Mouse (Mus musculus): ENCODE measurements around the gene Duxbl1.
"Not testable (repeated sequence)": the region's sequence is repeated elsewhere in the genome, so short reads cannot be mapped to it uniquely, and the experiment has no call there.

Gene Duxbl1

GRCm38 (mm10) chr14:25978371-25979241, at the start of gene Duxbl1:
TSS of gene Duxbl1 (plus strand) at chr14:25978577.
- not testable (repeated sequence) for DNase-seq (ENCODE audit: low spot score in 2 of 2)

- DNase-seq (ENCODE audit: low spot score in 2 of 2): not testable (repeated sequence)
These were observed 41.3 kb upstream of the Duxbl1 start for GRCm38 (mm10) chr14:25936867-25937630.

DNA sequence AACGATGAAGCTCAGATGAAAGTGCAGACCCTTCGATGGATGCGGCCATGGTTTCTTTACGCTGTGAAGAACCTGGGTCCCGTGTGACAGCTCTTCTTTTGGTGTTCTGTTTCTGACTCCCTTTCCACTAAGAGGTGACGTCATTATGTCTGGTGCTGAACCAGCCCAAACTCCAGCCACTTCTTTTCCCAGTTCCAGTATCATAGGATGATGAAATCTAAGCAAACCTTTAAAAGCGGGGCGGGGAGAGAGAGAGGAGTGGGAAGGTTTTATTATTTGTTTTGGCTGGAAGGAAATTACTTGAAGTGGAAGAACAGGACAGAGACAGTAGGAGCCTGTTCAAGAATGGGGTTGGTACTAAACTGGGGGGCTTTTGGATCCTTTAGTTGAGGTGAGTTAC, 40.4 kb upstream of the Duxbl1 start, which contains the start of gene Cphx1:
Gene Cphx1 (plus strand): TSS at position 301 of the 400 bp plus-strand sequence.
- DNase-seq (ENCODE audit: low spot score in 2 of 2): not testable (repeated sequence)

DNA sequence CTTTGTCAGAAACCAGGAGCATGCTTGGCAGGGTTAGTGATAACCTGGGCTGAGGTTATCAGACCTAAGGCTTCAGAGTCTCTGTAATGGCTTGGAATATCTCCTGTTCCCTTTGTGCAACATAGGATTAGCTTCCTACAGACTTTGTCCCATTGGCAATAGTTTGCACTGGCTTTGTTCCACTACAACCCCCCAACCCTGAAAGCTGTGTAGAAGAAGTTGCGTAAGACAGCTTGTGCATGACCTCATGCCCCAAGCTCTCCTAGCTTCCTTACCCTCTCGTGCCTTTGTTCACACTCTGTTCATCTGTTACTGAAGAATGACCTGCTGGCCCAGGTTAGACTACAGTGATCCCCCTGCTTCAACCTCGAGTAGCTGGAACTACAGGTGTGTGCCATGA, 20.5 kb upstream of the Duxbl1 start:
- DNase-seq (ENCODE audit: low spot score in 2 of 2): not testable (repeated sequence)

GRCm38 (mm10) chr14:25979242-25979941, 1.0 kb downstream of the Duxbl1 start:
- DNase-seq (ENCODE audit: low spot score in 2 of 2): not testable (repeated sequence)

- DNase-seq (ENCODE audit: low spot score in 2 of 2): not testable (repeated sequence)
These were observed 3.5 kb downstream of the Duxbl1 start for GRCm38 (mm10) chr14:25981880-25982279.

DNA sequence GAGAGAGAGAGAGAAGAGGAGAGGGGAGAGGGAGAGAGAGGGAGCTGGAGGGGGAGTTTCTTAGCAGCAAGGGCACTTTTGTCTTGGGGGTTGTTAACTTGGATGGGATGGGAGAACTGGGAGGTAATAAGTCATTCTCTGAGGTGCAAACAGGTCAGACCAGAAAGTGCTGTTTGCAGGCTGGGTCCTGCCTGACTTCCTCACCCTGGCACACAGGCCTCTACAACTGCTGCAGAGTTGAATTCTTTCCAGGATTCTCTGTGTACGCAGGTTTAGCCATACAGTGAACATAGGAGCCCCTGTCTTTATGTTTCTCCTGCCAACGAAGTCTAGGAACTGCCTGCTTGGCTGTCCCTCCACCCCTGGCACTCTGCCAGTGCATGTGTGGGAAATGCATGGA, 29.1 kb downstream of the Duxbl1 start:
- not testable (repeated sequence) for DNase-seq (ENCODE audit: low spot score in 2 of 2)

- DNase-seq (ENCODE audit: low spot score in 2 of 2): not testable (repeated sequence)
These were observed 38.0 kb downstream of the Duxbl1 start for GRCm38 (mm10) chr14:26016414-26016813.

GRCm38 (mm10) chr14:26021555-26021954, 43.2 kb downstream of the Duxbl1 start:
- DNase-seq (ENCODE audit: low spot score in 2 of 2): not testable (repeated sequence)

DNA sequence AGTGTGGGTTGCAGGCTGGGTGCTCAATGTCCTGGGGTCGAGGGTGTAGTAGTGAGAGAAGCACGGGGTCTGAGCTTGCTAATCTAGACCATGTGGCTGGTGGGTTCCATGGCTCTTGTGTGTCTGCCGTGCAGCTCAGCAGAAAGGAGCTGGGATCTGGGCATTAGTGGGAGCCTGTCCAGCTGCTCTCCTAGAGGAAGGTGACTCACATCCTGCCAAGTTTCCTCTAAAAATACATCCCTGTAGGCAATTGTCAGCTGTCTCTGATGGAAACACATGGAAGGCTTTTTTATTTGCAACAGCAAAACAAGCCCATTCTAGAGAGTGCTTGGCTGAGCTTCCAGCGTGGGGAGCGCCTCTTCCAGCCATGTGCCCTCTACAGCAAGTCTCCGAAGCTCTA, 44.5 kb downstream of the Duxbl1 start:
- DNase-seq (ENCODE audit: low spot score in 2 of 2): not testable (repeated sequence)

GRCm38 (mm10) chr14:26025653-26026052, 47.3 kb downstream of the Duxbl1 start:
- DNase-seq (ENCODE audit: low spot score in 2 of 2): not testable (repeated sequence)

DNA sequence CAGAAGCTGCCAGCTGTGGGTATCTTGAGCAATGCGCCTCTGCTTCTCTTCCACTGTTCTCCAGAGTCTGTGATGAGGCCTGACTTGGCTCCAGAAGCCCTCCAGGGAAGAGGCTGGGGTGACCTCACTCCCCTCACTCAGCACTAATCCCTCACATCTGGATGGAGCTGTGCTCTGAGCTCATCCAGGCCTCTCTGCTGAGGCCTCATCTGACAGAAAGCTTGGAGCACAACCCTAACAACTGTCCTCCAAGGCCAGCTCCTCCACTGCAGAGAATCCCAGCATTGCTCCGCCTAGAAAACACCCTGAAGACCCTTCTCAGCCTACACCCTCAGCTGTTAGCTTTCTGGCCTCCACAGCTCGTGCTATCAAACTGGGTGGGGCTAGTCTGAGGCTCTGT, 56.0 kb downstream of the Duxbl1 start:
- DNase-seq (ENCODE audit: low spot score in 2 of 2): not testable (repeated sequence)

- DNase-seq (ENCODE audit: low spot score in 2 of 2): not testable (repeated sequence)
These were observed 57.1 kb downstream of the Duxbl1 start for GRCm38 (mm10) chr14:26035439-26035838.

Data from cerebellum, postnatal 4 days (tissue).